Mouse (Mus musculus) stomach, postnatal 0 days (tissue): ENCODE results near the gene Clcf1. TPM values are rescaled to one million over a fixed set of nuclear protein-coding genes. Genes with fewer than 3 reads are reported as not detected.

Experiments used
- ATAC-seq: fragments of 200-750 bp; cut with Nextera tagmentation; 2 replicates; pipeline ENCODE4 v1.8.0; 2017; ENCODE audit not compliant: low FRiP score, low TSS enrichment
- DNase-seq: peaks from one replicate; pipeline ENCODE4 v3.0.0-alpha.2; 2016; ENCODE audit warnings: low spot score
- H3K27ac ChIP-seq: fragments of 300-500 bp; sonication (generic); replicated peaks from 2 replicates; pipeline ENCODE4 v1.5.1; 2014; ENCODE audit warnings: mild to moderate bottlenecking, control low read depth
- H3K27me3 ChIP-seq: fragments of 300-500 bp; sonication (generic); 2 replicates; pipeline ENCODE4 v1.6.1; 2014; ENCODE audit warnings: low read length; ENCODE audit not compliant: control insufficient read depth, insufficient read depth
- H3K36me3 ChIP-seq: fragments of 300-500 bp; sonication (generic); 2 replicates; pipeline ENCODE4 v1.6.1; 2014; ENCODE audit warnings: low read length, mixed read lengths; ENCODE audit not compliant: control insufficient read depth, insufficient read depth
- H3K4me1 ChIP-seq: fragments of 300-500 bp; sonication (generic); replicated peaks from 2 replicates; pipeline ENCODE4 v1.6.1; 2014; ENCODE audit warnings: antibody characterized with exemption; ENCODE audit not compliant: control insufficient read depth, insufficient read depth
- H3K4me2 ChIP-seq: fragments of 300-500 bp; sonication (generic); replicated peaks from 2 replicates; pipeline ENCODE4 v1.6.1; 2014; ENCODE audit warnings: low read depth, mild to moderate bottlenecking, control low read depth, moderate library complexity
- H3K4me3 ChIP-seq: fragments of 300-500 bp; sonication (generic); 2 replicates; pipeline ENCODE4 v1.5.1; 2014; ENCODE audit warnings: low read depth, low read length, control low read depth
- H3K9ac ChIP-seq: fragments of 300-500 bp; sonication (generic); 2 replicates; pipeline ENCODE4 v1.6.1; 2014; ENCODE audit warnings: mild to moderate bottlenecking, low read length, control low read depth, mixed read lengths
- H3K9me3 ChIP-seq: fragments of 300-500 bp; sonication (generic); 2 replicates; pipeline ENCODE4 v1.6.1; 2016; ENCODE audit warnings: low read length; ENCODE audit not compliant: control insufficient read depth
- CTCF ChIP-seq: IDR thresholded peaks from 2 replicates; pipeline ENCODE4 v1.5.1; 2016; ENCODE audit warnings: antibody characterized with exemption, low read depth, mild to moderate bottlenecking, moderate library complexity
- EP300 ChIP-seq: optimal IDR thresholded peaks from 2 replicates; pipeline ENCODE3; 2016; ENCODE audit warnings: antibody characterized with exemption
- WGBS: fragments of 180-500 bp; shearing (Covaris S2); extraction: QIAGEN DNeasy Blood & Tissue Kit; methylation state at CpG from one replicate; pipeline ENCODE4 v1.1.7; 2014; 5-methylcytosine and 5-hydroxymethylcytosine counted together
- polyA plus RNA-seq: library from polyadenylated mRNA; unstranded; fragments of >200 nt; fragmentation: Nextera tagmentation; extraction: Ambion mirVana; gene quantifications from 2 replicates; pipeline ENCODE4 v1.2.1, GENCODE M21; 2015

Clcf1 gene
- polyA plus RNA-seq, 1 experiment from 2014 or later: 3.6 TPM

DNA sequence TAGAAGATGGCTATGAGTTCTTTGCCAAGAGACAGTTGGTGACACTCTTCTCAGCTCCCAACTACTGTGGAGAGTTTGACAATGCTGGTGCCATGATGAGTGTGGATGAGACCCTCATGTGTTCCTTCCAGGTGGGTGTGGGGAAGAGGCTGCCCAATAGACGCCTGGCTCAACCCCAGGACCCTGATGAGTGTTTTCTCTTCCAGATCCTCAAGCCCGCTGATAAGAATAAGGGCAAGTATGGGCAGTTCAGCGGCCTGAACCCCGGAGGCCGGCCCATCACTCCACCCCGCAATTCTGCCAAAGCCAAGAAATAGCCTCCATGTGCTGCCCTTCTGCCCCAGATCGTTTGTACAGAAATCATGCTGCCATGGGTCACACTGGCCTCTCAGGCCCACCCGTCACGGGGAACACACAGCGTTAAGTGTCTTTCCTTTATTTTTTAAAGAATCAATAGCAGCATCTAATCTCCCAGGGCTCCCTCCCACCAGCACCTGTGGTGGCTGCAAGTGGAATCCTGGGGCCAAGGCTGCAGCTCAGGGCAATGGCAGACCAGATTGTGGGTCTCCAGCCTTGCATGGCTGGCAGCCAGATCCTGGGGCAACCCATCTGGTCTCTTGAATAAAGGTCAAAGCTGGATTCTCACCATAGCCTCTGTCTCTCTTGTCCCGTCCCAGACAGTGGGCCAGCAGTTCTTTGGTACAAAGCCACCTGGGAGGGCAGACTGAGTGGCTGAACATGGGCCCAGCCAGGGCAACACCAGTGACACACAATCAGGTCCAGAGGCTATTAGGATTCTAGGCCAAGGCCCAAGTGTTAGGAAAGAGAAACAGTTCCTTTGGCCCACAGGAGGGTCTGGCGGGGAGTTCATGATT lies 19.0 kb upstream of the Clcf1 start:
- 81% methylated on average over 12 of the region's 12 CpGs for WGBS
- TF ChIP-seq EP300: no peak
- TF ChIP-seq CTCF: no peak
- no peaks in the 10 kb centered on the region for H3K9me3 ChIP-seq
- H3K4me3 ChIP-seq: no peak overlapping the region
- H3K4me1 ChIP-seq: peaks cover 3% of the 10 kb centered on the region
- H3K4me2 ChIP-seq: no peak overlapping the region
- no peak overlapping the region for H3K27ac ChIP-seq
- peaks cover 23% of the 10 kb centered on the region for H3K36me3 ChIP-seq
- no peak for ATAC-seq
- no peaks in the 10 kb centered on the region for H3K27me3 ChIP-seq
- no peak overlapping the region for H3K9ac ChIP-seq
- DNase-seq: no peak

DNA sequence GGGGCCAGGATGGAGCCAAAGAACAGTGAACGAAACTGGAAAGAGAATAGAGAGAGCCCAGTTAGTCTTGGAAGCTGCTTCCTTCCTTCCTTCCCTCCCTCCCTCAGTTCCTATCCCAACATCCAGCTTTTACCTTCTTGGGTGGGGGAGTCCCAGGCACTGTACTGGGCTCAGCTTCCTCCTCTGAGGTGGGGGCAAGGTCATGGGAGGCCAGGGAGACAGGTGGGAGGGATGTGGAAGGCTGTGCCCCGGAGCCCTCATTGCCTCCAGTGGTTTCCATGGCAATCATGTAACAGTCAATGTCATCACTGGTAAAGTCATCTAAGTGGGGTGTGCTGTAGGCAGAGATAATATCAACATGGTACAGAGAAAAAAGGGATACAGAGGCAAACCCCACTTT lies 18.0 kb upstream of the Clcf1 start:
- Histone ChIP-seq H3K36me3 (peaks cover 23% of the 10 kb centered on the region), H3K9me3 (no peaks in the 10 kb centered on the region), H3K4me1 (peaks cover 7% of the 10 kb centered on the region), H3K4me2 (no peak overlapping the region), H3K4me3 (no peak overlapping the region), H3K9ac (no peak overlapping the region), H3K27ac (no peak overlapping the region), H3K27me3 (no peaks in the 10 kb centered on the region)
- no peak for ATAC-seq
- no peak for DNase-seq
- WGBS: 61% methylated on average over 2 of the region's 2 CpGs
- TF ChIP-seq CTCF: no peak
- TF ChIP-seq EP300: no peak

DNA sequence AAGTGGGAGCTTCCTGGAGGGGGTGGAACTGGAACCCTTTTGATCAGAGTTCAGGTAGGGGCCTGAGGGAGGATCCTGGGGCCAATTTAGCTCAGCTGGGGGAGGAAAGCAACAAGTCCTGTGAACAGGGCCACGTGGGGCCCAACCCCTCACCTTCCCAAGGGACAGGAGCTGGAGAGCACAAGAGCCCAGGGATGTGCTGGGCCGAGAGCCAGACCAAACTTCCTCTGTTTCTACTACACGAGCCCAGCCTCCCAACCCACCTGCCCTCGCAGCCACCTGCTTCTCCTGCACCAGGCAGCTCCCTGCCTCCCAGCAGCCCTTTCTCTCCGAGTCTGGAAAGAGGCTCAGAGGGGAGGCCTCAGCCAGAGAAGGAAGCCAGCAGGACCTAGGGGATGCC lies 17.5 kb upstream of the Clcf1 start:
- H3K4me3 ChIP-seq: no peak overlapping the region
- DNase-seq (no peak), ATAC-seq (no peak)
- H3K36me3 ChIP-seq: peaks cover 23% of the 10 kb centered on the region
- H3K4me2 ChIP-seq: no peak overlapping the region
- H3K27ac ChIP-seq: no peak overlapping the region
- peaks cover 7% of the 10 kb centered on the region for H3K4me1 ChIP-seq
- H3K9me3 ChIP-seq: no peaks in the 10 kb centered on the region
- no peaks in the 10 kb centered on the region for H3K27me3 ChIP-seq
- no peak overlapping the region for H3K9ac ChIP-seq
- 32% methylated on average over 5 of the region's 5 CpGs for WGBS
- TF ChIP-seq EP300 (no peak), CTCF (no peak)

DNA sequence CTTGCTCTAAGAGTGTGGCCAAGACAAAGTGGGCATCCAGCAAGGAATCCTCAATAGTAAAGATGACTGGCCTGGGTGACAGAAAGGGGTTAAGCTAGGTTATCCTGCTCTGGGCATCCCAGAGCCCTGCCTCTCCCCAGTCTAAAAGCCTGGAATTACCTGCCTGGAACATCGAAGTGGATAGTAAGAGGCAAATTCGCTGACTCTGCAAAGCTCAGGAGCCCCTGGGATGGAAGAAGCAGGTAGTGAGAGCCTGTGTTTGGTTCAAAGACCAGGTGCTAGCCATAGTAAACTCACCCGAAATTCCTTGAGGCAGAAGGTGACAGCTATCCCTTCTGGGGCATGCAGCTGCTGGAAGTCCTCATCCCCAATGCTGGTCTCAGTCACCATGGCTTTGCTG lies 16.9 kb upstream of the Clcf1 start:
- H3K4me3 ChIP-seq: no peak overlapping the region
- 53% methylated on average over 3 of the region's 3 CpGs for WGBS
- ATAC-seq (no peak), DNase-seq (no peak)
- no peak overlapping the region for H3K4me2 ChIP-seq
- H3K36me3 ChIP-seq: peaks cover 23% of the 10 kb centered on the region
- no peak overlapping the region for H3K27ac ChIP-seq
- peaks cover 7% of the 10 kb centered on the region for H3K4me1 ChIP-seq
- no peaks in the 10 kb centered on the region for H3K27me3 ChIP-seq
- no peak overlapping the region for H3K9ac ChIP-seq
- TF ChIP-seq CTCF (no peak), EP300 (no peak)
- no peaks in the 10 kb centered on the region for H3K9me3 ChIP-seq

DNA sequence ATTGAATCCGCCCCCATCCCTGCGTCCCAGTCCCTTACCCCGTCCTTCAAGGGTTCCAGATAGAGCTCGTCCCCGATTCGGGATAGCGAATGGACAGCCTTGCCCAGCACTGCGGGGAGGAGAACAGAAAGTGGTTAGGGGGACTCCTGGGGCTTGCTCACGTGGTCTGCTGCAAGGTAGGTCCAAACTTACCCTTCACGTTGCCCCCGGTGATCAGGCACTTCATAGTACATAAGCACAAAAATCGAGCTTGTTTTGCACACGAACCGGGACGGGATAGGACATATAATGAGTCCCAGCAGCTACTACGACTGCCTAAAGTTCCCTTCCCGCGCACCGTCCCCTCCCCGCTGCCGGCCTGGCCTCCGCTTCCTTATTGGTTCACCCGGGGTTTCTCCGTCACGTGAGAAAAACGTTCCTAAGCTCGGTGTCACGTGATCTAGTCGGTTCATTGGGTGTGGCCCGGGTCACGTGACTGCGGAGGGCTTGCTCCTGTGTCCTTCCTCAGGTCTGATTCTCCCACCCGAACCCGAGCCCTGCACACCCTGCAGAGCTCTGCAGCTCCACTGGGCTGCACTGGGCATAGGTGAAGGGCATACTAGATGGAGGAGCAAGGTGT lies 12.6 kb upstream of the Clcf1 start, which contains the start of gene Rad9a:
Rad9a (minus strand) TSS at position 372 of the 619 bp plus-strand sequence.
- H3K9ac ChIP-seq: peak within 1 kb of the TSS; percentile 77
- under 1% methylated on average over 34 of the region's 34 CpGs for WGBS
- ATAC-seq (peak; percentile 79), DNase-seq (peak; percentile 96)
- peaks cover 4% of the 10 kb centered on the region for H3K36me3 ChIP-seq
- H3K27me3 ChIP-seq: no peaks in the 10 kb centered on the region; the same call in 1 of the 2 replicates
- TF ChIP-seq CTCF (0 out of 2 replicates have a peak, but pooled peaks have one; percentile 18), EP300 (no peak)
- H3K9me3 ChIP-seq: no peaks in the 10 kb centered on the region
- peak within 1 kb of the TSS; percentile 92 for H3K4me2 ChIP-seq
- H3K4me1 ChIP-seq: peaks cover 4% of the 10 kb centered on the region
- H3K4me3 ChIP-seq: peak within 1 kb of the TSS; percentile 54
- peak within 1 kb of the TSS; percentile 73 for H3K27ac ChIP-seq

DNA sequence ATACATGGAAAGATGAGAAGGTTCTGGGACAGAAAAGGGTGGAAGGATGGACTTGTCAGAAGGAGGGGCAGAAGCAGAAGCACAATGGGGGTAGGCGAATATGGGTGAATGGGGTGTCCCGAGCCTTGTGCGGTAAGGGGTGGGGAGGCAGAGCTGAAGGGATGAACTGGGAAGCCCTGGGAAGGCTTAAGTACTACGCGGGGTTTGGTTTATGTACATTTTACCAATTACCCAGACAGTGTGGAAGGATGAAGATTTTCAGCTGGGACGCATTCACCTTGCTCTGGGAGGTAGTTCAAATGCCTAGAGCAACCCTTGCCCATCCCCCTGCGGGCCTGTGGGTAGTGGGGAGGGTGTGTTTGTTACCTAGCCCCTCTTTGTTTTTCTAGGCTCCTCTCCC lies 11.9 kb upstream of the Clcf1 start:
- Histone ChIP-seq H3K9me3 (no peaks in the 10 kb centered on the region), H3K4me2 (peak overlapping the region; percentile 92), H3K4me1 (peaks cover 4% of the 10 kb centered on the region), H3K9ac (peak overlapping the region; percentile 70), H3K27ac (peak overlapping the region; percentile 65; the same call in 1 of the 2 replicates), H3K36me3 (no peaks in the 10 kb centered on the region), H3K4me3 (peak overlapping the region; percentile 54), H3K27me3 (no peaks in the 10 kb centered on the region; the same call in 1 of the 2 replicates)
- WGBS: 30% methylated on average over 7 of the region's 7 CpGs
- no peak for ATAC-seq
- TF ChIP-seq EP300 (no peak), CTCF (no peak)
- DNase-seq: no peak
